Mouse (Mus musculus): Measurements from ENCODE around the gene Ghdc. TPM values are rescaled to one million over a fixed set of nuclear protein-coding genes. Genes with fewer than 3 reads are reported as not detected.
A peak's percentile ranks its signal among the peaks of the same experiment; 100 is the strongest.

The Ghdc gene
- total and polyA plus RNA-seq, 2 experiments from 2014 or later: 7.5 to 15.9 TPM

- Histone ChIP-seq H3K4me3 (ENCODE audit: low read length) (no peak overlapping the region), H3K27ac (no peak overlapping the region), H3K4me1 (ENCODE audit: insufficient read depth, low read length) (no peaks in the 10 kb centered on the region), H3K27me3 (ENCODE audit: insufficient read depth, low read length) (no peaks in the 10 kb centered on the region), H3K36me3 (ENCODE audit: insufficient read depth, low read length) (no peaks in the 10 kb centered on the region), H3K9ac (replicated peaks; ENCODE audit: low read length) (no peak overlapping the region), H3K9me3 (ENCODE audit: low read length) (no peaks in the 10 kb centered on the region), H3K4me2 (ENCODE audit: low read depth, low read length) (no peak overlapping the region)
- 58% methylated on average over 4 of the region's 4 CpGs for WGBS
- ATAC-seq (no peak), DNase-seq (ENCODE audit: low spot score) (peak; percentile 32)
- TF ChIP-seq CTCF (IDR thresholded peaks at IDR 0.05; ENCODE audit: low read depth): no peak
Observed at GRCm38 (mm10) chr11:100816801-100817200, 46.0 kb upstream of the Ghdc start.

DNA sequence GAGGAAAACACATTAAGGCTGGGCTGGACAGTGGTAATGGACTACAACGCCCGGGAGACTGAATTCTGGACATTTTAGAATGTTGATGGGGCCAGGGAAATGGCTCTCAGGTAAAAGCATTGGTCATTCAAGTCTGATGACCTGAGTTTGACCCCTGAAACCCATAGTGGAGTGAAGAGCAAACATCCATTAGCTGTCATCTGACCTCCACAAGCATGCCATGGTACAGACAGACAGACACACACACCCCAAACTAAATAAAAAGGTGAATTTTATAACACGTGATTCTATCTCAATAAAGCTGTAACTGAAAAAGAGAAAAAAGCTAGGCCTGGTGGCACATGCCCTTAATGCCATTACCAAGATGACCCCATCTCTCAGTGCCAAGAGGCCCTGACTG is 45.6 kb upstream of the Ghdc start:
- no peak for TF ChIP-seq CTCF (IDR thresholded peaks at IDR 0.05; ENCODE audit: low read depth)
- ATAC-seq: no peak

GRCm38 (mm10) chr11:100814498-100814897 is 43.7 kb upstream of the Ghdc start:
- 74% methylated on average over 13 of the region's 13 CpGs for WGBS

More for the DNA sequence above, 45.6 kb upstream of the Ghdc start:
- Histone ChIP-seq H3K36me3 (ENCODE audit: insufficient read depth, low read length) (no peaks in the 10 kb centered on the region), H3K4me2 (ENCODE audit: low read depth, low read length) (no peak overlapping the region), H3K4me1 (ENCODE audit: insufficient read depth, low read length) (no peaks in the 10 kb centered on the region), H3K9ac (replicated peaks; ENCODE audit: low read length) (no peak overlapping the region), H3K9me3 (ENCODE audit: low read length) (no peaks in the 10 kb centered on the region), H3K27me3 (ENCODE audit: insufficient read depth, low read length) (no peaks in the 10 kb centered on the region), H3K4me3 (ENCODE audit: low read length) (no peak overlapping the region), H3K27ac (no peak overlapping the region)
- WGBS: 83% methylated on average over 3 of the region's 3 CpGs
- no peak for DNase-seq (ENCODE audit: low spot score)

DNA sequence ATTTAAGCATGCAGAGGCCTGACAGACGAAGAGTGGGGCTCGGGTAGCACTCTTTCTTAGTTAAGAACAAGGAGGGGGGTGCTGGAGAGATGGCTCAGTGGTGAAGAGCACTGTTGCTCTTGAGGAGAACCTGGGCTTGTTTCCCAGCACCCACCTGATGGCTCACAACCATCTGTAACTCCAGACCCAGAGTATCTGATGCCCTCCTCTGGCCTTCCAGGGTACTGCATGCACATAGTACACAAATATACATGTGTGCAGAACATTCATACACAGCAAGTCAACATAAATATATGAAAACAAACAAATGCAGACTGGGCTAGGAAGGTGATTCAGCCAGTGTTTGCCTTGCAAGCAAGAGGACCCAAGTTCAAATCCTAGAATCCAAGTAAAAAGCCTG is 40.4 kb upstream of the Ghdc start:
- H3K4me2 ChIP-seq (ENCODE audit: low read depth, low read length): no peak overlapping the region
- no peak overlapping the region for H3K27ac ChIP-seq
- 87% methylated on average over 2 of the region's 2 CpGs for WGBS
- H3K4me3 ChIP-seq (ENCODE audit: low read length): no peak overlapping the region
- H3K9me3 ChIP-seq (ENCODE audit: low read length): no peaks in the 10 kb centered on the region
- no peaks in the 10 kb centered on the region for H3K4me1 ChIP-seq (ENCODE audit: insufficient read depth, low read length)
- no peaks in the 10 kb centered on the region for H3K36me3 ChIP-seq (ENCODE audit: insufficient read depth, low read length)
- DNase-seq (ENCODE audit: low spot score) (no peak), ATAC-seq (no peak)
- no peak overlapping the region for H3K9ac ChIP-seq (replicated peaks; ENCODE audit: low read length)
- TF ChIP-seq CTCF (IDR thresholded peaks at IDR 0.05; ENCODE audit: low read depth): peak; percentile 42
- H3K27me3 ChIP-seq (ENCODE audit: insufficient read depth, low read length): no peaks in the 10 kb centered on the region

More at GRCm38 (mm10) chr11:100814498-100814897, 43.7 kb upstream of the Ghdc start:
- Histone ChIP-seq H3K4me2 (ENCODE audit: low read depth, low read length) (no peak overlapping the region), H3K27me3 (ENCODE audit: insufficient read depth, low read length) (no peaks in the 10 kb centered on the region), H3K36me3 (ENCODE audit: insufficient read depth, low read length) (no peaks in the 10 kb centered on the region), H3K4me3 (ENCODE audit: low read length) (no peak overlapping the region), H3K27ac (no peak overlapping the region), H3K4me1 (ENCODE audit: insufficient read depth, low read length) (no peaks in the 10 kb centered on the region), H3K9ac (replicated peaks; ENCODE audit: low read length) (no peak overlapping the region), H3K9me3 (ENCODE audit: low read length) (no peaks in the 10 kb centered on the region)
- TF ChIP-seq CTCF (IDR thresholded peaks at IDR 0.05; ENCODE audit: low read depth): no peak
- DNase-seq (ENCODE audit: low spot score): no peak
- no peak for ATAC-seq

GRCm38 (mm10) chr11:100810516-100810915 is 39.8 kb upstream of the Ghdc start:
- Histone ChIP-seq H3K36me3 (ENCODE audit: insufficient read depth, low read length) (no peaks in the 10 kb centered on the region), H3K27ac (no peak overlapping the region), H3K9ac (replicated peaks; ENCODE audit: low read length) (no peak overlapping the region), H3K4me2 (ENCODE audit: low read depth, low read length) (no peak overlapping the region), H3K4me1 (ENCODE audit: insufficient read depth, low read length) (no peaks in the 10 kb centered on the region), H3K4me3 (ENCODE audit: low read length) (no peak overlapping the region), H3K9me3 (ENCODE audit: low read length) (no peaks in the 10 kb centered on the region), H3K27me3 (ENCODE audit: insufficient read depth, low read length) (no peaks in the 10 kb centered on the region)
- no peak for TF ChIP-seq CTCF (IDR thresholded peaks at IDR 0.05; ENCODE audit: low read depth)
- no peak for DNase-seq (ENCODE audit: low spot score)
- WGBS: 82% methylated on average over 9 of the region's 9 CpGs
- no peak for ATAC-seq

GRCm38 (mm10) chr11:100806380-100807305 is 35.9 kb upstream of the Ghdc start:
- H3K4me2 ChIP-seq (ENCODE audit: low read depth, low read length): no peak overlapping the region
- no peak overlapping the region for H3K27ac ChIP-seq
- no peaks in the 10 kb centered on the region for H3K4me1 ChIP-seq (ENCODE audit: insufficient read depth, low read length)
- WGBS: 69% methylated on average over 20 of the region's 20 CpGs
- TF ChIP-seq CTCF (IDR thresholded peaks at IDR 0.05; ENCODE audit: low read depth): no peak
- H3K36me3 ChIP-seq (ENCODE audit: insufficient read depth, low read length): peaks cover 27% of the 10 kb centered on the region
- no peak for DNase-seq (ENCODE audit: low spot score)
- no peaks in the 10 kb centered on the region for H3K9me3 ChIP-seq (ENCODE audit: low read length)
- no peak overlapping the region for H3K9ac ChIP-seq (replicated peaks; ENCODE audit: low read length)
- no peaks in the 10 kb centered on the region for H3K27me3 ChIP-seq (ENCODE audit: insufficient read depth, low read length)
- ATAC-seq: no peak
- no peak overlapping the region for H3K4me3 ChIP-seq (ENCODE audit: low read length)

GRCm38 (mm10) chr11:100805535-100805934 is 34.8 kb upstream of the Ghdc start:
- no peak overlapping the region for H3K4me2 ChIP-seq (ENCODE audit: low read depth, low read length)
- H3K27me3 ChIP-seq (ENCODE audit: insufficient read depth, low read length): no peaks in the 10 kb centered on the region
- H3K9me3 ChIP-seq (ENCODE audit: low read length): no peaks in the 10 kb centered on the region
- H3K4me3 ChIP-seq (ENCODE audit: low read length): no peak overlapping the region
- ATAC-seq: no peak
- 77% methylated on average over 7 of the region's 7 CpGs for WGBS
- DNase-seq (ENCODE audit: low spot score): no peak
- no peak overlapping the region for H3K9ac ChIP-seq (replicated peaks; ENCODE audit: low read length)
- H3K36me3 ChIP-seq (ENCODE audit: insufficient read depth, low read length): peaks cover 33% of the 10 kb centered on the region
- H3K4me1 ChIP-seq (ENCODE audit: insufficient read depth, low read length): no peaks in the 10 kb centered on the region
- no peak overlapping the region for H3K27ac ChIP-seq
- TF ChIP-seq CTCF (IDR thresholded peaks at IDR 0.05; ENCODE audit: low read depth): no peak

Measured in hindbrain, postnatal 0 days (tissue).